8 mouse cellular contexts compared by ENCODE assay signal in the genomic region with DNA sequence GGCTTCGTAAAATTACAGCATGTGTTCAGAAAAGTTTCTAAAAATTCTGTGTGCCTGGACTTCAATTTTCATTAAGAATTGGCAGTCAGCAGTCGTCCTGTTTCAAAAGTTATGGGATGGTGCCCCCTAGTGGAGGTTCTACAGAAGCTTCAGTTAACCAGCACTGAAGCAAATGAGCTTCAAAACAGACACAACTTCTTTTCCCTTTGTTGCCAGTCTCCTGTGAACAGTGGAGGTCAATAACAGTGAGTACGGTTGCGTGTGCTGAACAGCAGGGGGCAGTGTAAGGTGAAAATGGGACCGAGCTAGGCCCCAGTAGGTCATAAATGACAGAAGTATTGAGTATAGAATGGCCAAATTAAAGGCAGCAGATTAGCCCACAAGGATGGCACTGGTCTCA. TPM values are rescaled to one million over a fixed set of nuclear protein-coding genes. Genes with fewer than 3 reads are reported as not detected.
DNase-seq lines count a peak whose midpoint lies in the region; ATAC-seq and TF ChIP-seq lines count a peak whose summit lies in the region.

No protein-coding gene starts in this region.

- no peaks in the 10 kb centered on the region for H3K79me2 ChIP-seq in heart, adult 2 months (replicated peaks; ENCODE audit: control insufficient read depth, insufficient read depth, low read length)

- peaks cover 2% of the 10 kb centered on the region; the same call in 1 of the 2 replicates for H3K27me3 ChIP-seq in heart, adult 2 months (ENCODE audit: control insufficient read depth, insufficient read depth, low read length)
- peaks cover 18% of the 10 kb centered on the region for H3K27me3 ChIP-seq in heart, embryonic 12.5 days (replicated peaks)
- 0 out of 2 replicates have a peak, but pooled peaks cover 3% of the 10 kb centered on the region for H3K27me3 ChIP-seq in forebrain, embryonic 14.5 days (replicated peaks; ENCODE audit: control insufficient read depth, insufficient read depth, low read length)
- H3K27me3 ChIP-seq in hindbrain, embryonic 16.5 days (replicated peaks; ENCODE audit: control insufficient read depth, insufficient read depth, low read length) = peaks cover 9% of the 10 kb centered on the region

- no peak overlapping the region for H3K9ac ChIP-seq in heart, adult 2 months (ENCODE audit: low read depth, low read length)
- no peak overlapping the region for H3K9ac ChIP-seq in heart, embryonic 12.5 days
- no peak overlapping the region for H3K9ac ChIP-seq in forebrain, embryonic 14.5 days (ENCODE audit: low read length)
- H3K9ac ChIP-seq in hindbrain, embryonic 16.5 days (ENCODE audit: low read depth, low read length) = no peak overlapping the region

- no peak overlapping the region for H3K27ac ChIP-seq in heart, adult 2 months
- no peak overlapping the region for H3K27ac ChIP-seq in heart, embryonic 12.5 days (ENCODE audit: poor library complexity, severe bottlenecking)
- no peak overlapping the region for H3K27ac ChIP-seq in forebrain, embryonic 14.5 days (ENCODE audit: low read depth, low read length)
- H3K27ac ChIP-seq in hindbrain, embryonic 16.5 days (ENCODE audit: low read depth, low read length) = no peak overlapping the region

- no peaks in the 10 kb centered on the region for H3K36me3 ChIP-seq in heart, adult 2 months (ENCODE audit: control insufficient read depth, insufficient read depth, low read length)
- H3K36me3 ChIP-seq in heart, embryonic 12.5 days = no peaks in the 10 kb centered on the region
- H3K36me3 ChIP-seq in forebrain, embryonic 14.5 days (ENCODE audit: control insufficient read depth, insufficient read depth, low read length) = no peaks in the 10 kb centered on the region
- no peaks in the 10 kb centered on the region for H3K36me3 ChIP-seq in hindbrain, embryonic 16.5 days (ENCODE audit: control insufficient read depth, insufficient read depth, low read length)

- no peak for TF ChIP-seq EP300 in heart, adult 2 months (IDR thresholded peaks at IDR 0.05; ENCODE audit: insufficient read depth, low read depth, low read length)

- no peak overlapping the region for H3K4me3 ChIP-seq in heart, adult 2 months
- H3K4me3 ChIP-seq in heart, embryonic 12.5 days = no peak overlapping the region
- no peak overlapping the region for H3K4me3 ChIP-seq in forebrain, embryonic 14.5 days (ENCODE audit: low read depth, low read length)
- no peak overlapping the region for H3K4me3 ChIP-seq in hindbrain, embryonic 16.5 days (ENCODE audit: low read length)

- peak; percentile 91 for TF ChIP-seq CTCF in heart, adult 2 months (IDR thresholded peaks at IDR 0.05)

- no peak for TF ChIP-seq POLR2A in heart, adult 2 months (IDR thresholded peaks at IDR 0.05; ENCODE audit: insufficient read depth, low read depth, low read length)

- WGBS in heart, adult 2 months = 4% methylated on average over 5 of the region's 5 CpGs
- 4% methylated on average over 5 of the region's 5 CpGs for WGBS in heart, embryonic 12.5 days
- 5% methylated on average over 5 of the region's 5 CpGs for WGBS in forebrain, embryonic 14.5 days
- 5% methylated on average over 5 of the region's 5 CpGs for WGBS in hindbrain, embryonic 16.5 days

- no peaks in the 10 kb centered on the region for H3K9me3 ChIP-seq in heart, embryonic 12.5 days (replicated peaks)
- no peaks in the 10 kb centered on the region for H3K9me3 ChIP-seq in forebrain, embryonic 14.5 days (replicated peaks; ENCODE audit: control insufficient read depth, low read length)
- H3K9me3 ChIP-seq in hindbrain, embryonic 16.5 days (ENCODE audit: control insufficient read depth, low read length) = no peaks in the 10 kb centered on the region

- intact Hi-C loops in heart, adult 2 months (cut with DNase I) = loop anchor here (1.0 kb wide), 1 partner anchor 20 kb away; no protein-coding TSS in a partner anchor

- DNase-seq in heart, adult 2 months = peak; percentile 27 to 34
- peak; percentile 37 for DNase-seq in cerebellum, adult 11 months
- DNase-seq in forebrain, embryonic 14.5 days (ENCODE audit: low spot score) = peak; percentile 87
- DNase-seq in layer of hippocampus, postnatal 25 days (ENCODE audit: extremely low spot score in 1 of 2, low spot score in 1 of 2) = peak; percentile 21 to 78
- DNase-seq in skeletal muscle tissue, adult 2 months (ENCODE audit: low read depth, low spot score) = peak; percentile 60

- no peak for ATAC-seq in heart, embryonic 12.5 days (ENCODE audit: insufficient number of reproducible peaks, low FRiP score)
- ATAC-seq in forebrain, embryonic 14.5 days = peak; percentile 79
- ATAC-seq in hindbrain, embryonic 16.5 days = peak; percentile 63; the same call in 1 of the 2 replicates
- peak; percentile 96 for ATAC-seq in megakaryocyte progenitor cell, adult 5-6 weeks (replicated peaks; ENCODE audit: poor library complexity)

- H3K4me1 ChIP-seq in heart, adult 2 months (ENCODE audit: control insufficient read depth, insufficient read depth, low read length) = no peaks in the 10 kb centered on the region
- no peaks in the 10 kb centered on the region for H3K4me1 ChIP-seq in heart, embryonic 12.5 days (replicated peaks)
- H3K4me1 ChIP-seq in forebrain, embryonic 14.5 days (ENCODE audit: control insufficient read depth, insufficient read depth, low read length) = no peaks in the 10 kb centered on the region
- H3K4me1 ChIP-seq in hindbrain, embryonic 16.5 days (ENCODE audit: control insufficient read depth, insufficient read depth, low read depth, low read length) = no peaks in the 10 kb centered on the region

- no peak overlapping the region for H3K4me2 ChIP-seq in heart, embryonic 12.5 days
- no peak overlapping the region for H3K4me2 ChIP-seq in forebrain, embryonic 14.5 days (ENCODE audit: low read length)
- H3K4me2 ChIP-seq in hindbrain, embryonic 16.5 days (ENCODE audit: low read length) = no peak overlapping the region

RNA-seq across cellular contexts. Expression of a gene that starts 8.0 kb away (rescaled TPM):
- total RNA-seq in heart, adult 2 months (2021) = under 1 TPM; 0.18 TPM
- 0.12 and 0.64 TPM in 2 replicates for polyA plus RNA-seq in heart, adult 2 months (2012; rRNA removed)
- 0.18 and 0.36 TPM in 2 replicates for polyA plus RNA-seq in heart, embryonic 12.5 days (2016; fragmentation: Nextera tagmentation; extraction: Ambion mirVana)
- polyA plus RNA-seq in forebrain, embryonic 14.5 days (2014; fragmentation: Nextera tagmentation; extraction: Ambion mirVana) = 0.11 and 0.23 TPM in 2 replicates
- 0.21 and 0.40 TPM in 2 replicates for polyA plus RNA-seq in hindbrain, embryonic 16.5 days (2015; fragmentation: Nextera tagmentation; extraction: Ambion mirVana)
- under 1 TPM in 1 of 2 experiments, not detected in 1; 0.12 TPM for total RNA-seq in layer of hippocampus, postnatal 25 days (2021)
- not detected in 2 replicates for total RNA-seq in megakaryocyte progenitor cell, adult 5-6 weeks (2015)
- not detected in 2 replicates for total RNA-seq in megakaryocyte progenitor cell, adult 5-6 weeks (2017)

RNA-seq across cellular contexts. Expression of a gene that starts 30.4 kb away (rescaled TPM):
- total RNA-seq in heart, adult 2 months (2021) = 10 to 100 TPM; 16.6 to 17.5 TPM
- polyA plus RNA-seq in heart, adult 2 months (2012; rRNA removed) = 9.7 and 13.3 TPM in 2 replicates
- polyA plus RNA-seq in heart, embryonic 12.5 days (2016; fragmentation: Nextera tagmentation; extraction: Ambion mirVana) = 19.5 and 20.0 TPM in 2 replicates
- 4.7 and 6.7 TPM in 2 replicates for polyA plus RNA-seq in forebrain, embryonic 14.5 days (2014; fragmentation: Nextera tagmentation; extraction: Ambion mirVana)
- polyA plus RNA-seq in hindbrain, embryonic 16.5 days (2015; fragmentation: Nextera tagmentation; extraction: Ambion mirVana) = 6.4 and 6.9 TPM in 2 replicates
- 1 to 10 TPM; 2.9 to 4.0 TPM for total RNA-seq in layer of hippocampus, postnatal 25 days (2021)
- total RNA-seq in megakaryocyte progenitor cell, adult 5-6 weeks (2015) = 4.2 and 7.5 TPM in 2 replicates
- 4.5 and 4.9 TPM in 2 replicates for total RNA-seq in megakaryocyte progenitor cell, adult 5-6 weeks (2017)

Comparison
In these comparisons a context has a peak if more than half of its experiments do, and no peak if none do; other contexts are left out.
1. DNase-seq: peak in every context shown above with its lines; median percentile 87 in forebrain, embryonic 14.5 days; 60 in skeletal muscle tissue, adult 2 months; 50 in layer of hippocampus, postnatal 25 days; 37 in cerebellum, adult 11 months; 30 in heart, adult 2 months.